ENCODE assay signal across 11 mouse cellular contexts in the genomic region with DNA sequence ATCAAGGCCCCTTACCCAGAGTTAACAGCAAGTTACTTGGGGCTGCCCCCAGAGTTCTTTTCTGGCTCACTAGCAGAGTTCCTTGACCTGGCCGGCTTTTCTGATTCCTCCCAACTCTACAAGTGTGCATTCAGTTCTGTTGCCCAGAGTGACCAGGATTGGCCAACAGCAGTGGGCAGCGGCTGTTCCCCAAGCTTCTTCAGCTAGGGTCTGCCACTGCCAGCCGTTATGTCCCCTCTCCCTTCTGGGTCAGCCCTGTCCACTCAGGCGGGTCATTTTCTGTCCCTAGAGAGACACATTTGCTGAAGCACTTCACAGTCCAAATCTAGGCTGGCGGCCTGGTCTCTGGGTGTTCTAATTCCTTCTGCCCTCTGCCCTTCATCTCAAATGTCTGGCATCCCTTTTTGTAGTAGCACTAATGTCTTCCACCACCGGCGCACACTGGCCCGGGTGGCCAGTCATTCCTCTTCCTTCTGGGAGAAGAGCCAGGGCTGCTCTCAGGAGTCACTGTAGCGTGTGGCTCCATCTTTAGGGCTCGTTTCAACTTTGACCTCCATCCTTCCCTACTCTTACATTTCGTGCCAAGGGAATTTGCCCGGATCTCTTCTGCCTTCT.
DNase-seq lines count a peak whose midpoint lies in the region; ATAC-seq lines count a peak whose summit lies in the region.
"Had no signal": no experiment of that assay in that cellular context is flagged by ENCODE, and none has a peak within 500 bp of the region (broad histone marks: within the 10 kb centered on the region; RNA-seq: fewer than 3 reads in every experiment).

No protein-coding gene starts in this region.

- H3K27me3 ChIP-seq in hindbrain, embryonic 16.5 days (replicated peaks; ENCODE audit: control insufficient read depth, insufficient read depth, low read length) = no peaks in the 10 kb centered on the region
- H3K27me3 ChIP-seq in hindbrain, embryonic 12.5 days = peaks cover 10% of the 10 kb centered on the region; the same call in 1 of the 2 replicates

- H3K27ac ChIP-seq in hindbrain, embryonic 16.5 days (ENCODE audit: low read depth, low read length) = no peak overlapping the region
- H3K27ac ChIP-seq in hindbrain, embryonic 12.5 days = no peak overlapping the region

- no peak overlapping the region for H3K4me2 ChIP-seq in hindbrain, embryonic 16.5 days (ENCODE audit: low read length)
- no peak overlapping the region for H3K4me2 ChIP-seq in hindbrain, embryonic 12.5 days (replicated peaks)

- WGBS in hindbrain, embryonic 16.5 days = 71% methylated on average over 12 of the region's 12 CpGs
- 70% methylated on average over 12 of the region's 12 CpGs for WGBS in hindbrain, embryonic 12.5 days

- H3K4me3 ChIP-seq in hindbrain, embryonic 16.5 days (ENCODE audit: low read length) = no peak overlapping the region
- H3K4me3 ChIP-seq in hindbrain, embryonic 12.5 days = no peak overlapping the region

- no peak overlapping the region for H3K9ac ChIP-seq in hindbrain, embryonic 16.5 days (ENCODE audit: low read depth, low read length)
- no peak overlapping the region for H3K9ac ChIP-seq in hindbrain, embryonic 12.5 days

- peak; percentile 56 to 57 for DNase-seq in right cerebral cortex, postnatal 10 days (ENCODE audit: low spot score in 2 of 2)
- no peak for DNase-seq in right cerebral cortex, postnatal 25 days
- peak; percentile 52 for DNase-seq in gastrocnemius, postnatal 25 days
- peak; percentile 59 for DNase-seq in skeletal muscle tissue, adult 2 months (ENCODE audit: low read depth, low spot score)
- DNase-seq in spleen, adult 12 weeks (ENCODE audit: low spot score) = no peak
- DNase-seq in adrenal gland, adult (ENCODE audit: inconsistent age in 2 of 2, low spot score in 1 of 2) = no peak
- DNase-seq: heart, adult 11 months; liver had no signal

- H3K36me3 ChIP-seq in hindbrain, embryonic 16.5 days (ENCODE audit: control insufficient read depth, insufficient read depth, low read length) = no peaks in the 10 kb centered on the region
- H3K36me3 ChIP-seq in hindbrain, embryonic 12.5 days = no peaks in the 10 kb centered on the region

- peaks cover 9% of the 10 kb centered on the region for H3K4me1 ChIP-seq in hindbrain, embryonic 16.5 days (ENCODE audit: control insufficient read depth, insufficient read depth, low read depth, low read length)
- peaks cover 26% of the 10 kb centered on the region for H3K4me1 ChIP-seq in hindbrain, embryonic 12.5 days

- peak; percentile 57; the same call in 1 of the 2 replicates for ATAC-seq in hindbrain, embryonic 16.5 days
- no peak for ATAC-seq in hindbrain, embryonic 12.5 days (ENCODE audit: low FRiP score)
- ATAC-seq: lung, postnatal 0 days had no signal

- H3K9me3 ChIP-seq in hindbrain, embryonic 16.5 days (ENCODE audit: control insufficient read depth, low read length) = no peaks in the 10 kb centered on the region
- H3K9me3 ChIP-seq in hindbrain, embryonic 12.5 days (replicated peaks) = no peaks in the 10 kb centered on the region

Comparison
In these comparisons a context has a peak if more than half of its experiments do, and no peak if none do; other contexts are left out.
1. DNase-seq: peak in right cerebral cortex, postnatal 10 days (2 of 2), gastrocnemius, postnatal 25 days (single experiment) and skeletal muscle tissue, adult 2 months (single experiment); none in right cerebral cortex, postnatal 25 days (single experiment), spleen, adult 12 weeks (single experiment) and adrenal gland, adult (0 of 2).